Mouse (Mus musculus) embryonic facial prominence, embryonic 10.5 days (tissue): Measurements from ENCODE around the gene Gchfr. TPM values are rescaled to one million over a fixed set of nuclear protein-coding genes. Genes with fewer than 3 reads are reported as not detected.

Experiments
- DNase-seq: peaks from one replicate; pipeline ENCODE4 v3.0.0-alpha.2; 2017; ENCODE audit warnings: low spot score
- H3K27ac ChIP-seq: fragments of 300-500 bp; sonication (generic); replicated peaks from 2 replicates; pipeline ENCODE4 v1.5.1; 2016; ENCODE audit warnings: mild to moderate bottlenecking
- H3K27me3 ChIP-seq: fragments of 300-500 bp; sonication (generic); replicated peaks from 2 replicates; pipeline ENCODE4 v1.6.1; 2016; ENCODE audit warnings: low read depth, mild to moderate bottlenecking; ENCODE audit not compliant: poor library complexity, severe bottlenecking
- H3K36me3 ChIP-seq: fragments of 300-500 bp; sonication (generic); replicated peaks from 2 replicates; pipeline ENCODE4 v1.6.1; 2016; ENCODE audit warnings: mild to moderate bottlenecking, moderate library complexity
- H3K4me1 ChIP-seq: fragments of 300-500 bp; sonication (generic); 2 replicates; pipeline ENCODE4 v1.6.1; 2016
- H3K4me3 ChIP-seq: fragments of 300-500 bp; sonication (generic); 2 replicates; pipeline ENCODE4 v1.5.1; 2016; ENCODE audit warnings: mild to moderate bottlenecking, moderate library complexity
- H3K9me3 ChIP-seq: fragments of 300-500 bp; sonication (generic); 2 replicates; pipeline ENCODE4 v1.6.1; 2016; ENCODE audit warnings: mild to moderate bottlenecking
- WGBS: fragments of 180-500 bp; shearing (Covaris S2); methylation state at CpG from one replicate; pipeline ENCODE4 v1.1.7; 2016; 5-methylcytosine and 5-hydroxymethylcytosine counted together
- polyA plus RNA-seq: library from polyadenylated mRNA; unstranded; fragments of >200 nt; fragmentation: Nextera tagmentation; extraction: Ambion mirVana; gene quantifications from 2 replicates; pipeline ENCODE4 v1.2.1, GENCODE M21; 2016

Gene Gchfr
- polyA plus RNA-seq, 1 experiment from 2014 or later = 6.1 TPM

DNA sequence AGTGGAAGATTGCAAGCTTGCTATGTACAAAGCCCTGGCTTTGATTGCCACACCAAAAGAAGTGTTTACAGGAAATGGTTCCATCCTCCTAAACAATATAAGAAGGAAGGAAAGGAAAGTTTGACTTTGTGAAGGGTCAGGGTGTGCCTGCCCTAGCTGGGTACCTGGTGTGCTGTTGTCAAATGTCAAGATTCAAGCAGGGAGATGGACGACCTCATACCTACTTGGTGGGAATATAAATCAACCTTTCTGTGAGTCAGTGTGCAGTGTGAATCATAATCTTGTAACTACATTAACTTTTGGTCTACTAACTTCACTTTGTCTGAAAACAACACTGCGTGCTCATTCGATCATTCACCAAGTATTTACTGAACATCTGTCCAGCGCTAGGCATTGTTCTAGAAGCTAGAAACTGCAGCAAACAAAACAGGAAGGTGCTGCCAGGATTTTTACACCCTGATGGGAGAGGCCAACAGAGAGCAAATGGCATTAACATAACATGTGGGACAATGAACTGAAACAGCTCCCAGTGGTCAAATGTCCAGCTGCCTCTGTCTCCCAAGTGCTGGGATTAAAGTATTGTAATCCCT is 36.4 kb downstream of the Gchfr start:
- no peaks in the 10 kb centered on the region for H3K36me3 ChIP-seq
- H3K4me1 ChIP-seq = peaks cover 11% of the 10 kb centered on the region
- 87% methylated on average over 4 of the region's 4 CpGs for WGBS
- no peak overlapping the region for H3K27ac ChIP-seq
- H3K4me3 ChIP-seq = no peak overlapping the region
- DNase-seq = no peak
- H3K9me3 ChIP-seq = no peaks in the 10 kb centered on the region
- H3K27me3 ChIP-seq = no peaks in the 10 kb centered on the region

GRCm38 (mm10) chr2:119207961-119208343 is 40.4 kb downstream of the Gchfr start:
- 23% methylated on average over 6 of the region's 6 CpGs for WGBS
- peaks cover 28% of the 10 kb centered on the region for H3K36me3 ChIP-seq
- H3K4me1 ChIP-seq = peaks cover 21% of the 10 kb centered on the region
- no peaks in the 10 kb centered on the region for H3K9me3 ChIP-seq
- DNase-seq = peak; percentile 11
- H3K4me3 ChIP-seq = peak overlapping the region; percentile 68
- H3K27me3 ChIP-seq = no peaks in the 10 kb centered on the region
- peak overlapping the region; percentile 90 for H3K27ac ChIP-seq

DNA sequence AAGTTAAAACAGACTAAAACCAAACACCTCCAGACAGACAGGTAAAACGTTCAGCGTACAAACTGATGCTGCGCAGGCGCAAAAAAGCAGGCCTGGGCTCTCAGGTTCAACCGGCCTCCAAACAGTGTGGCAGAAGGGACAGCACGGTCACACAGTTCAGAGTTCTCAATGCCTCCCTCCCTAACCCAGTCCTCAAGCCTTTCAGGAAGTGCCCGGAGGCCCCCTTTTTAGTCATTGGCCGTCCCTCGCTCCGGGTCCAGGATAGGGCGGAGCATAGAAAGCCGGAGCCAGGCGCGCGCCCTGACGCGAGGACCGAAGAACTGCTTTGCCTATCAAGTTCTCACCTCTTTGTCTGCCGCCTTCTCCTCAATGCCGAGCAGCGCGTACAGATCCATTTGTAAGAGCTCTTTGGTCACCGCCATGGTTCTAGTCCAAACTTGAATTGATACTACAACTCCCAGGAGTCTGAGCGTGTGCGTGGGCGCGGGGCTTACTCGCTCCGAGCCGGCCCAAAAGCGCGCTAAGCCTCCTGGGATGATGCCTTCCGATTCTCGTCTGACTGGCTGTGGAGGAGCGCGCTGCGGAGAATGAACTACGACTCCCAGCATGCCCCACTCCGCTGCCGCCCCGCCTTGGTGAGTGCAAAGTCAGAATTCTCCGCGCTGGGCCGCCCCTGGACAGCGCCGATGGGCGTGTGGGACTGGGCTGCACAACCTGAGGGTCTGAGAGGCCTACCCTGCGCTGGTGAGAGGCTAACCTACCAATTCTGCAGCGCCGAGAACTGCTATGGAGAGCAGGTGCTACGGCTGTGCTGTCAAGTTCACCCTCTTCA is 41.0 kb downstream of the Gchfr start, which contains the start of the genes Zfyve19 and Dnajc17:
Gene Zfyve19, plus strand, starts transcription at position 274 of the 832 bp plus-strand sequence.
Gene Dnajc17, minus strand, starts transcription at position 452 of the 832 bp plus-strand sequence.
- H3K4me3 ChIP-seq = peak within 1 kb of the TSS; percentile 68
- no peaks in the 10 kb centered on the region for H3K9me3 ChIP-seq
- H3K27ac ChIP-seq = peak within 1 kb of the TSS; percentile 90
- H3K27me3 ChIP-seq = no peaks in the 10 kb centered on the region
- H3K36me3 ChIP-seq = peaks cover 34% of the 10 kb centered on the region
- H3K4me1 ChIP-seq = peaks cover 19% of the 10 kb centered on the region
- WGBS = under 1% methylated on average over 51 of the region's 51 CpGs
- peak; percentile 97 for DNase-seq

GRCm38 (mm10) chr2:119209176-119209507 is 41.6 kb downstream of the Gchfr start:
- H3K27me3 ChIP-seq = no peaks in the 10 kb centered on the region
- no peaks in the 10 kb centered on the region for H3K9me3 ChIP-seq
- no peak for DNase-seq
- peak overlapping the region; percentile 90 for H3K27ac ChIP-seq
- 1% methylated on average over 13 of the region's 13 CpGs for WGBS
- H3K4me1 ChIP-seq = peaks cover 19% of the 10 kb centered on the region
- peak overlapping the region; percentile 68 for H3K4me3 ChIP-seq
- H3K36me3 ChIP-seq = peaks cover 39% of the 10 kb centered on the region

Other genes starting within 250 kb of the Gchfr start
- 20.8 and 22.2 TPM in 2 replicates for gene Chst14, start 241.3 kb upstream of the Gchfr start, polyA plus RNA-seq
- gene Ccdc32, start 138.4 kb upstream of the Gchfr start, polyA plus RNA-seq = 19.9 and 20.5 TPM in 2 replicates
- 7.3 and 8.0 TPM in 2 replicates for gene Rpusd2, start 133.0 kb upstream of the Gchfr start, polyA plus RNA-seq
- gene Knl1, start 120.7 kb upstream of the Gchfr start, polyA plus RNA-seq = 54.0 and 58.3 TPM in 2 replicates
- gene Rad51, start 55.0 kb upstream of the Gchfr start, polyA plus RNA-seq = 90.9 and 94.1 TPM in 2 replicates
- 47.3 and 50.7 TPM in 2 replicates for gene Rmdn3, start 10.7 kb upstream of the Gchfr start, polyA plus RNA-seq
- 0.77 and 1.0 TPM in 2 replicates for gene Gm14137, start 6.7 kb downstream of the Gchfr start, polyA plus RNA-seq
- gene Zfyve19, start 40.8 kb downstream of the Gchfr start, polyA plus RNA-seq = 52.9 and 58.5 TPM in 2 replicates
- gene Dnajc17, start 41.0 kb downstream of the Gchfr start, polyA plus RNA-seq = 25.2 and 25.4 TPM in 2 replicates
- 0.20 TPM in 2 replicates for gene Ppp1r14d, start 62.1 kb downstream of the Gchfr start, polyA plus RNA-seq
- 11.1 and 11.4 TPM in 2 replicates for gene Spint1, start 69.6 kb downstream of the Gchfr start, polyA plus RNA-seq
- 0.74 and 2.5 TPM in 2 replicates for gene Rhov, start 103.5 kb downstream of the Gchfr start, polyA plus RNA-seq
- gene Vps18, start 121.0 kb downstream of the Gchfr start, polyA plus RNA-seq = 23.1 and 25.1 TPM in 2 replicates
- gene Dll4, start 158.0 kb downstream of the Gchfr start, polyA plus RNA-seq = 4.4 and 4.6 TPM in 2 replicates
- 0.90 and 1.1 TPM in 2 replicates for gene Chac1, start 183.5 kb downstream of the Gchfr start, polyA plus RNA-seq